Mouse (Mus musculus): ENCODE measurements around the gene Olfr718-ps1. TPM values are rescaled to one million over a fixed set of nuclear protein-coding genes. Genes with fewer than 3 reads are reported as not detected.

Olfr718-ps1 gene
- not detected for polyA plus RNA-seq (2014; fragmentation: Illumina TruSeq; extraction: RNeasy Lipid Tissue Mini Kit (QIAGEN cat#74804); ENCODE audit: insufficient read depth, low read depth, low replicate concordance)

DNA sequence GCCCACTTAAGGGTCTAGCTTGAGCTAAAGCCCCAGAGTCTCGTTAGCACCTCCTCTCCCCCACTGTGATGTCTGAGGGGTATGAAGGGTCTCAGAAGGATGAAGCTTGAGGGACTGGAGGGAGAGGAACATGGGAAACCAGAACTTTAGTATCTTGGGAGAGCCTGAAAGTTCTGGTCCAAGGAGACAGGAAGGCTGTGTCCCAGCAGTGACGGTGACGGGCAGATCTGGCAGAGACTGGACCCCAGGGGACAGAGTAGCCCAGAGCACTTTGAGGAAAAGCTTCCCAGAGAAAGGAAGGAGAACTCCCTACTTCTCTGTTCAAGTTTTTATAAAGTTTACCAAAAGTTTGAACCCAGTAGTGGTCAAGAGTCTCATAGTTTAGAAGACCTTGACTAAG is at the start of gene Olfr718-ps1:
Olfr718-ps1 (minus strand) TSS at position 101 of the 400 bp plus-strand sequence.

DNA sequence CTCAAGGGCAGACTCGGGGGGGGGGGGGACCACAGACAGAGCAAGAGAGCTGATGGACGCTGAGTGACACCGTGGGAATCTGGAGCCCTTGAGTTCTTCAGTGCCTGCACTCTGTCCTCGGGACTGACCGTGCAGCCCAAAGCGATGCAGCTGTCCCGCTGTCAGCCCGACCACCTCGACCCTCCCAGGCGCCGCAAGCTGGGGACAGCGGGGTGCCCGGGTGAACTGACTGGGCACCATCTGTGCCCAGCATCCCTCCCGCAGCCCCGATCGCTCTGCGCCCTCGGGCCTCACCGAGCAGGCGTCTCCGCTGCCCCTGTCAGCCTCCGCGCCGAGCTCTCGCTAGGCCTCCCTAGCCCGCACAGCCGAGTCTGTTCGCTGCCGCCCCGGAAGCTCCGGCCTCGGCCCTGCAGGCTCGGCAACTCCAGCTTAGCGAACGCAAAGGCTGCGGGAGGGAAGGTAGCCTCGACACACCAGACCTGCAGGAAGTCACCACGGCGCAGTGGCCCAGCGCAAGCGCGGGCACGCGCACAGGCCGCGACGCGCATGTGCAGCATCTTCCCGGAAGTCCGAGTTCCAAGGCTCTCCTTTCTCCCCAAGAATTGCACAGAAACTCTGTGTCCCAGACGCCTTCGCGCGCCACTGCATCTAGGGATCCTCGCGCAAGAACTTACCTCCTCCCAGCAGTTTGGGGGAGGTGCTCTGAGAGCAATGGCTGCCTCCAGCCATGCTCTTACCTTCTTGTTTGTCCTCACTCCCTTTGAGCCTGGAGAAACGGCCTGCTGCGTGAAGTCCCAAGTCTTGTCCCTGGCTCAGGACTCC is 33.1 kb upstream of the Olfr718-ps1 start, which contains the start of the genes Rbak and Spdye4b:
Rbak (minus strand) TSS at position 521 of the 822 bp plus-strand sequence.
Spdye4b (plus strand) TSS at position 763 of the 822 bp plus-strand sequence.

DNA sequence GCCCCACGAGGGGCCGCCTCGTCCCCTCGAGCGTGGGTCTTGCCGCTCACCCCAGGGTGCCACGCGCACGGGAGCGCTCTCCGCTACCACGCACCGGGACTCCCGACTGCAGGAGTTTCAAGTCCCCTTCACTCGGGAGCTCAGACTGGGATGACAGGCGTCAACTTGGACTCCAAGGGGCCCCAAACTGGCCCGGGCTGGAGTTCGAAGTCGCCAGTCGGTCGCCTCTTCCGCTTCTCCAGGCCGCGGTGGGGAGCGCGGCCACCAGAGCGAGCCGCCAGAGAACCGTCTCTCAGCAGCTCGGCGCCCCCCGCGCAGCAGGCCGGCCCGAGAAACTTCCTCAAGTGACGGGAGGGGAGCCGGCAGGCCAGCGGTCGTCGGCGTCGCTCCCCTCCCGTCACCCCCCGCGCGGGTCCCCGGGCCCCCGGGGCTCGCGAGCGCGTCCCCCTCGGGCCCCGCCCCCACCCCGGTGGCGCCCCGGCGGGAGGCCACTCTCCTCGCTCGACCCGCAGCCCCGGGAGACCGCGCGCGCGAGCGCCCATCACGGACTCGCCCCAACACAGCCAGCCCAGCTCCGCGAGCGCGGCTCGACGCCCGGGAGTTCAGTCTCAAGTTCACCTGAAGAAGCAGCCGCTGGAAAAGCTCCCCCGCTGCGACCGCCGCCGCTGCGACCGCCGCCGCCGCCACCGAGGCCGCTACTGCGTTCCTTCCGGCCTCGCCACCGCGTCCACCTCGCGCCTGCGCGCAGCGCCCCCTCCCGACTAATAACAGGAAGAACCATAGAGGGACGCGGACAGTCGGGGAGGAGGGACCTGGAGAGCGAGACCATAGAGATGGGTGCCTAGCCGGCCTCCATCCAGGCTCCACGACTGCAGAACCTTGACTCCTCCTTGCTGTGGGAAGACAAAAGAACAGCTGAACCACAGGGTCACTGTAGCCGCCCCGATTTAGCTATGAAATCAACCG is 34.8 kb downstream of the Olfr718-ps1 start, which contains the start of gene Rnf216:
Rnf216 (minus strand) TSS at position 714 of the 966 bp plus-strand sequence.

Other genes with a start within 250 kb of the Olfr718-ps1 start
- 1,770 TPM for gene Actb, start 240.8 kb downstream of the Olfr718-ps1 start, polyA plus RNA-seq (2014; fragmentation: Illumina TruSeq; extraction: RNeasy Lipid Tissue Mini Kit (QIAGEN cat#74804); ENCODE audit: insufficient read depth, low read depth, low replicate concordance)
- gene Fscn1, start 187.2 kb downstream of the Olfr718-ps1 start, polyA plus RNA-seq (2014; fragmentation: Illumina TruSeq; extraction: RNeasy Lipid Tissue Mini Kit (QIAGEN cat#74804); ENCODE audit: insufficient read depth, low read depth, low replicate concordance): 5.5 TPM
- gene Rnf216, start 34.6 kb downstream of the Olfr718-ps1 start, polyA plus RNA-seq (2014; fragmentation: Illumina TruSeq; extraction: RNeasy Lipid Tissue Mini Kit (QIAGEN cat#74804); ENCODE audit: insufficient read depth, low read depth, low replicate concordance): 12.5 TPM
- 4.4 TPM for gene Rbak, start 33.2 kb upstream of the Olfr718-ps1 start, polyA plus RNA-seq (2014; fragmentation: Illumina TruSeq; extraction: RNeasy Lipid Tissue Mini Kit (QIAGEN cat#74804); ENCODE audit: insufficient read depth, low read depth, low replicate concordance)
- not detected for gene Spdye4b, start 33.4 kb upstream of the Olfr718-ps1 start, polyA plus RNA-seq (2014; fragmentation: Illumina TruSeq; extraction: RNeasy Lipid Tissue Mini Kit (QIAGEN cat#74804); ENCODE audit: insufficient read depth, low read depth, low replicate concordance)
- not detected for gene Spdye4a, start 79.3 kb upstream of the Olfr718-ps1 start, polyA plus RNA-seq (2014; fragmentation: Illumina TruSeq; extraction: RNeasy Lipid Tissue Mini Kit (QIAGEN cat#74804); ENCODE audit: insufficient read depth, low read depth, low replicate concordance)
- gene Zfp12, start 87.6 kb upstream of the Olfr718-ps1 start, polyA plus RNA-seq (2014; fragmentation: Illumina TruSeq; extraction: RNeasy Lipid Tissue Mini Kit (QIAGEN cat#74804); ENCODE audit: insufficient read depth, low read depth, low replicate concordance): 6.3 TPM
- 1.5 TPM for gene Zfp316, start 122.4 kb upstream of the Olfr718-ps1 start, polyA plus RNA-seq (2014; fragmentation: Illumina TruSeq; extraction: RNeasy Lipid Tissue Mini Kit (QIAGEN cat#74804); ENCODE audit: insufficient read depth, low read depth, low replicate concordance)
- 0.12 TPM for gene Zfp853, start 146.0 kb upstream of the Olfr718-ps1 start, polyA plus RNA-seq (2014; fragmentation: Illumina TruSeq; extraction: RNeasy Lipid Tissue Mini Kit (QIAGEN cat#74804); ENCODE audit: insufficient read depth, low read depth, low replicate concordance)
- gene E130309D02Rik, start 167.8 kb upstream of the Olfr718-ps1 start, polyA plus RNA-seq (2014; fragmentation: Illumina TruSeq; extraction: RNeasy Lipid Tissue Mini Kit (QIAGEN cat#74804); ENCODE audit: insufficient read depth, low read depth, low replicate concordance): 16.0 TPM
- 30.8 TPM for gene Zdhhc4, start 181.7 kb upstream of the Olfr718-ps1 start, polyA plus RNA-seq (2014; fragmentation: Illumina TruSeq; extraction: RNeasy Lipid Tissue Mini Kit (QIAGEN cat#74804); ENCODE audit: insufficient read depth, low read depth, low replicate concordance)
- gene Grid2ip, start 209.8 kb upstream of the Olfr718-ps1 start, polyA plus RNA-seq (2014; fragmentation: Illumina TruSeq; extraction: RNeasy Lipid Tissue Mini Kit (QIAGEN cat#74804); ENCODE audit: insufficient read depth, low read depth, low replicate concordance): not detected

Measured in lung, adult 10 weeks (tissue).